Mouse (Mus musculus) testis, adult 2 months (tissue): ENCODE results near the gene Mob1a.

ENCODE experiments used
- CTCF ChIP-seq: fragments of 200-500 bp; IDR thresholded peaks from 2 replicates; pipeline ENCODE4 v1.5.1; 2012; ENCODE audit warnings: low read depth, mild to moderate bottlenecking, inconsistent platforms, low read length, moderate library complexity; ENCODE audit not compliant: control insufficient read depth, insufficient read depth, insufficient replicate concordance
- POLR2A ChIP-seq: fragments of 200-500 bp; IDR thresholded peaks from 2 replicates; pipeline ENCODE4 v1.6.1; 2012; ENCODE audit warnings: low read depth, mild to moderate bottlenecking, inconsistent platforms, low read length, moderate library complexity; ENCODE audit not compliant: control insufficient read depth

DNA sequence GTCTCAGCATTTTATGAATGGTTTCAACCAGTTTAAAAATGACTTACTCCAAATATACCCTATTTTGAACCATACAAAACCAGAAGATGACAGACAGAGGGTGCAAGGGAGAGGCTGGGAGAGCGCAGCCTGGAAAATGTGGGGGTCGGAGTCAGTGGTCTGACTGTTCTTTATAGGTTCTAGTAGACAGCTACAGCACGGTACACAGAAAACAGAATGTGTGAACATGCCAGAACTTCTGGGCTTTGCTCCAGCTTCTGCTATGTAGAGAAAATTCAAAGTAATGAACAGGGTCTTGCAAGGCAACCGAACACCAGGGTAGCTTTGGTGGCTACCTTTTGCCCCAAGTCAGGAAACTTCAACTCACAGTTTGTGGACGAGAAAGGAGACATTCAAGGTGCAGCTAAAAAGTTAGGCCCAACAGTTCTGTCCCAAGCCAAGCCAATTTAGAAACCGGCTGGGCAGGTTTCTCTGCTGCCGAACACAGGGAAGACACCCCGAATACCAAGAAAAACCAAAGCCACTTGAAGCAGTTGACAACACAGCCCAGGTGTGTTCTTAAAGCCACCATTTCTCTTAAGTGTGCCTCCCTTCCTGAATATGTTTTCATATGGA lies 66.5 kb downstream of the Mob1a start:
- no peak for TF ChIP-seq CTCF
- TF ChIP-seq POLR2A, result no peak
